Mouse (Mus musculus) CD4-positive, CD25-positive, alpha-beta regulatory T cell (primary cell): ENCODE data around the gene Snx13. TPM values are rescaled to one million over a fixed set of nuclear protein-coding genes. Genes with fewer than 3 reads are reported as not detected.

Experiments
- polyA plus RNA-seq: library from polyadenylated mRNA; unstranded; fragments of 100-300 nt; shearing (Covaris generic); gene quantifications from one replicate; pipeline ENCODE4 v1.2.1, GENCODE M21; 2017

The Snx13 gene
- 35.4 TPM for polyA plus RNA-seq

DNA sequence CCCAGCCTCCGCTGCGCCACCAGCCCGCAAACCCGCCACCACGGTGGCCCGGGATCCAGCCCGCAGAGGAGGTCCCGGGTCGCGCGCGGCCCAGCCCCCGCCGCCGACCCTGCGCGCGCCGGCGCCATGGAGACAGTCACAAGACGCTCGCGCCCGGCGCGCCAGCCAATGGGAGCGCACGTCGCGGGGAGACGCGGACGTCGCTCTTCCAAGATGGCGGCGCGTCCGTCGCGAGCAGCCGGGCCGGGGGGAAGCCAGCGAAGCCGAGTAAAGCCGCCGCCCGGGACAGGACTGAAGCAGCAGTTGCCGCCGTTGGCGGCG is at the start of gene Snx13:
TSS of gene Snx13 (plus strand) at position 188 of the 321 bp plus-strand sequence.

Other genes with a start within 250 kb of the Snx13 start
- 5.2 TPM for gene Hdac9, start 130.1 kb upstream of the Snx13 start, polyA plus RNA-seq
- 0.35 TPM for gene Prps1l1, start 62.4 kb upstream of the Snx13 start, polyA plus RNA-seq